Mouse (Mus musculus): ENCODE measurements around the gene Dync1h1. TPM values are rescaled to one million over a fixed set of nuclear protein-coding genes. Genes with fewer than 3 reads are reported as not detected.

Gene Dync1h1
- total RNA-seq (2021) = 100 to 1,000 TPM; 323 to 329 TPM

DNA sequence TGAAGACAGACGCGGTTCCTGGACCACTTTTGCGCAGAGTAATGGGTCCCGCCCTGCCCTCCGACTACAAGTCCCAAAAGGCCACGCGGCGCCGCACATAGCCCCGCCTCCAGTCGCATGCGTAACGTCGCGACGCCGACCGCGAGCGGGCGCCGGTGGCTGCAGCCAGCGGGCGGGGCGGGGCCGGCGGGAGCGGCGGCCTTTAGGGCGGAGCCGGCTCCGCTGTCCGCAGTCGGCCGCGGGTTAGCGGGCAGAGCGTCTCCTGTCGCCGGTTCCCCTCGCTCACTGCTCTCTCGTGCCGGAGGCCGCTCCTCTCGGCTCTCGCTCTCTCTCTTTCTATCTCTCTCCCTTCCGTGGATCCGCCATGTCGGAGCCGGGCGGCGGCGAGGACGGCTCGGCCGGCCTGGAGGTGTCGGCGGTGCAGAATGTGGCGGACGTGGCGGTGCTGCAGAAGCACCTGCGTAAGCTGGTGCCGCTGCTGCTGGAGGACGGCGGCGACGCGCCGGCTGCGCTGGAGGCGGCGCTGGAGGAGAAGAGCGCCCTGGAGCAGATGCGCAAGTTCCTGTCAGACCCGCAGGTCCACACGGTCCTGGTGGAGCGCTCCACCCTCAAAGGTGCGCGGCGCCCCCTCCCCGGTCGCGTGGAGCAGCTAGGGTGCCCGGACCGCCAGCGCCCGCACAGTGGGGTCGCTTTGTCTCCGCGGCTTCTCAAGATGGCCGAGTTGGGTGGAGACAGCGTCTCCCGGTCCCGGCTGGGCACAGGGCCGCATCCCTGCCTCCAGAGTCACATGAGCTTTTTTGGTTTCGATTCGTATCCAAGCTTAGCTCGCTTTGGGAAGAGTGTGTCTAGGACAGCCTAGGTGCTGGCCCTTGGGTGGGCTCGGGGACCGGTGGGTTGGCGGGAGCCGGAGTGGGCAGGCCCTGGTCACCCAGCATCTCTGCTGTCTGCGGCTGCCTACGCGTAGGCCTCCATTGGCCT lies at the start of gene Dync1h1:
Gene Dync1h1, plus strand, starts transcription at position 212 of the 978 bp plus-strand sequence.
- intact Hi-C loops (cut with DNase I) = loop anchor here (2.0 kb wide), 3 partner anchors 95 to 241 kb away; partner anchors contain the start of gene Ppp2r5c
- DNase-seq (ENCODE audit: low spot score in 2 of 2) = peak; percentile 92 to 94

DNA sequence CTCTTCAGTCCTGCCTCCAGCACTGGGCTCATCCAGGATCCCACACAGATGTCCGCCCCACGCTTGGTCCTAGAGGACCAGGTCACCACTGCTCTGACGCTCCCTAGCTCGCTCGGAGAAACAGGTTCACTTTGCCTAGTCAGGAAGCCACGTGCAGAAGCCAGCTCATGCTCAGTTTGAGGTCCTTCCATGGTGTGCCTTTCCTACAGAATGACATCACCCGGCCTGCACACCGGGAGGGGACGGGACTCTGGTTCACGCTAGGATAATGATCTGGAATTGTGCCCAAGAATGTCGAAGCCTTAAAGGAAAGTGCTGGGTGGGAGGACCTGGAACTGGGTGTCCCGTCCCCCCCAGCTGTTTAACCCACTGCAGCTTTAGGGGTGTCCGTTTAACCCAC lies 49.1 kb upstream of the Dync1h1 start:
- no peak for DNase-seq (ENCODE audit: low spot score in 2 of 2)

DNA sequence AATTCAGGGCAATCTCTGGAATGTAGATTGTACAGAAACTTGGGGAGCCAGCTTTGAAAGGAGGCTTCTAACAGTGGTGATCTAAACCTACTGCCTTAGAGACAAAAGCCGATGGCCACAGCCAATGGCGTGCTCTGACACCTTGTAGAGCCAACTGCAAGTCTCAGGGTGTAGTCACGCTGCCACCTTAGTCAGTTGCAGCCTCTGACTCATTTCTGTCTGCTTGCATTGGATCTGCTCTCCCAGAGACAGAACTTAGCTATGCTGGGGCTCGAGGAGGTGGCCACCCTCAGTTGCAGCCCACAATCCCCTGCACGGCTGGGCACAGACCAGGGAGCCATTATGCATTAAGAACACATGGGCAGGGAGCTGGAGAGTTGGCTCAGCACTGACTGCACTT lies 47.9 kb upstream of the Dync1h1 start:
- no peak for DNase-seq (ENCODE audit: low spot score in 2 of 2)
- intact Hi-C loops (cut with DNase I) = no loop called here

More for the DNA sequence above, 49.1 kb upstream of the Dync1h1 start:
- intact Hi-C loops (cut with DNase I) = no loop called here

DNA sequence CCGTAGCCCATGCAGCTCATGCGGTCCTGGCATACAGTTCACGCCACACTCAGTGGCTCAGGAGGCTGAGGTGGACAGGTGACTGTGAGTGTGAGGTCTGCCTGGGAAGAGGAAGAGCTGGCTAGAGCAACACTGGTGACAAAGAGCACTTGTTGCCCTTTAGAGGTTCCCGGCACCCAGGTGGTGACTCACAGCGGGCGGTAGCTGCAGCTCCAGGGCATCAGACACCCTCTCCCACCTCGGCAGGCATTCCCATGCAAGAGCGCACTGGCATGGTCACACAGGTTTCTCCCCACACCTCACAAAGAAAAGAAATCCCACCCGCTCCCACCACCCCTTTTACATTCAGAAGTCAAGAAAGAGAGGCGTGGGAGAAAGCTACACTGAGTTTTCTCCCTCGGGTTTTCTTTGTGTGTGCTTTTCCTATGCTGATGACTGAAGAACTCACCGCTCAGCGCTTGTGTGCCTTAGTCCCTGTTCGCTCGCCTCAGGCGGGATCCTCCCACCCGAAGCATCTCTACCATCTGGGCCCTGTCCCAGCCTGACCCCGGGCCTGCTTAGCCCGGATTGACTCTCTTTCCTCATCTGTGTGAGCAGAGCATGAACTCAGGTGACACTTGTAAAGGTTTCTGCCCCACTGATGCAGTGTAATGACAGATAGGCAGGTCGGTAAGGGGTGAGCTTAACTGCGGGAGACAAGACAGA lies 45.6 kb upstream of the Dync1h1 start:
- no peak for DNase-seq (ENCODE audit: low spot score in 2 of 2)
- intact Hi-C loops (cut with DNase I) = no loop called here

DNA sequence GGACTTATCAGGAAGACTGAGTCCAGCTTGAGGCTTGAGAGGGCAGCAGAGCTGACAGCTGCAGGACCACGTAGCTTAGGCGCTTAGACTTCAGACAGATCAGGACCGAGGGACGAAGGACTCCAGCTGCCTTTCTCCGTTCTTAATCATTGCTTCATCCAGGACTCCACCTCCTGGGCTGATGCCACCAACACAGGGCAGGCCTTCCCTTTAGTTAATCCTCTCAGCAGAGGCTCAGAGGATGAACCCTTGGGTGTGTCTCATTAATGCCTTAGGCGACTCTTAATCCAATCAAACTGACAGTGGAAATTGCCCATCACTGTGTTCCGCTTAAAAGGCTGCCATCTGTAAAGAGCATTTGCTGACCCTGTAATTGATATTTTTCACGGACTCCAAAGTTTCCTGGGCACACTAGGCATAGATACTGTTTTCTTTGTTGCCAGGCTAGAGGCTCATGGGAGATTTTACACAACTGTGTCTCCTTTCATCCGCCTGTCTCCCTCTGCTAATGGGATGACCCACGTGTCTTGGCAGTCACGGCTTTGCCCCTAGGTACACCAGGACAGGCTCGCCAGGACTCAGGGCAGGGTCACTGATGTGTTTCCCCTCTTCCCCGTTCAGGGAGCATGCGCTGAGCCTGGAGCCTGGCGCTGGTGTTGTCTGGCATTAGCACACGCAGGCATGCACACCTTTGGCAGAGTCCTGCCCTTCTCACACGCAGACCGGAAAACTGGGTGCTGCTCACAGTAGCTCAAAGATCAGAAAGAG lies 44.2 kb upstream of the Dync1h1 start:
- intact Hi-C loops (cut with DNase I) = no loop called here
- DNase-seq (ENCODE audit: low spot score in 2 of 2) = no peak

DNA sequence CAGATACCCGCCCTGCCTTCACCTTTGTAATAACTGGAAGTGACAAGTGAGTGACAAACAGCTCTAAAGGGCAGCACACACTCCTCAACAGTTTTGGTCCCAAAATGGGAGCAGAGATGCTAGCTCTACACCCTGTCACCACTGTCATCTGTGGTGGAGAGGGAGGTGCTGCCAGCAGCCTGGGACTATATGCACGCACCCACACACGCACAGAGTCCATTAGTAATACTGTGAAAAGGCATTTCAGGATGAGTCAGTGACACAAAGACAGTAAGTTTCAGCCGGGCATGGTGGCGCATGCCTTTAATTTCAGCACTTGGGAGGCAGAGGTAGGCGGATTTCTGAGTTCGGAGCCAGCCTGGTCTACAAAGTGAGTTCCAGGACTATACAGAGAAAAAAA lies 43.1 kb upstream of the Dync1h1 start:
- intact Hi-C loops (cut with DNase I) = no loop called here
- no peak for DNase-seq (ENCODE audit: low spot score in 2 of 2)

DNA sequence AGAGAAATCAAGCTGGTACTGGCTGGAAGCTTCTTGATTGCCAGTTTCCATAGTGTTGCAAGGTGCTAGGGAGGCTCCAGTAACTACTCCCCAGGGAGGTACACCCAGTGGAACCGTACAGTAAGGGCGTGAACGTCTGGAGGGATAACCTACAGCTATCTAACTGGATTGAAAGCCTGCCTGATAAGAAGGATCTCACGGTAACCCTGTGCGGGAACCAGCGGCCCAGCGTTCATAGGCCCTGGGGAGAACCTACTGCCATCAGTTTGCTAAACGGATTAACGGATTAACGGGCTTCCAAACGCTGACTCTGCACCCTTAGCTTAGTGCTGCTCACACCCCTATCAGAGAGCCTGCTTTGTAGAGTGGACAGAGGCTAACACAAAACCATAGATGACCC lies 37.9 kb upstream of the Dync1h1 start:
- intact Hi-C loops (cut with DNase I) = loop anchor here (5.0 kb wide), 1 partner anchor 106 kb away; no protein-coding TSS in a partner anchor
- DNase-seq (ENCODE audit: low spot score in 2 of 2) = no peak

DNA sequence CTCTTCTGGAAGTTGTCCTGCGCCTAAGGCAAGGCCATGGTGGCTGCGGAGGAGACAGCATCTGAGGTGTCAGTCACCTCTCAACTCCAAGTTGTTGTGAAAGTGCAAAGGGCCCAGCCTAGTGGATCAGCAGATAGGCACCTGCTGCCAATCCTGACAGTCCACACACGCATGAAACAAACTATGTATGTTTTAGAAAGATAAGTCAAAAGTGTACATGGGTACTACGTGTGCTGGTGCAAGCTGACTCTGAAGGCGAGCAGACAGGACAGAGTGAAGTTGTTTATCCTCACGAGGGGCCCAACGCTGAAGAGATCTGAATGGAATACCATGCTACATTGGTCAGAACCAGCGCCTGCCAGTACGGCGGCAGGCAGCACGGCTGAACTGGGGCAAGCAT lies 36.4 kb upstream of the Dync1h1 start:
- intact Hi-C loops (cut with DNase I) = loop anchor here (5.0 kb wide), 1 partner anchor 108 kb away; no protein-coding TSS in a partner anchor
- no peak for DNase-seq (ENCODE audit: low spot score in 2 of 2)

DNA sequence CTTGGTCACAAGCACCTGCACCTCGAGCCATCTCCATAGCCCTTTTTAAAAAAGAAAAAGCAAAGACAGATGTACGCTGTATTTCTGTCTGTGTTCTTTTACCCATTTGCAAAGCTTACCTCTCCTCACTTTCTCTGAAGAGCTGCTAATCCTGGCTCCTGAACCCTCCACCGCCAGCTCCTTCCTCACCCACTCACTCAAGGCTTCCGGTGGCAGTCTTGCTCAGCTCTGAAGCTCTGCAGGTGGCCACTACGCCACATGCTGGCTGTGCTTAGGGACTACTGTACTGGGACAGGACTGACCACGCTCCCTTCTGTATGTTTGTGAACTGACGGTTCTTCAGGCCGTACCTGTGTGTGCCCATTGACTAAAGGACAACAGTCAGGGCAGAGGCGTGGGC lies 34.9 kb upstream of the Dync1h1 start:
- DNase-seq (ENCODE audit: low spot score in 2 of 2) = no peak
- intact Hi-C loops (cut with DNase I) = no loop called here

DNA sequence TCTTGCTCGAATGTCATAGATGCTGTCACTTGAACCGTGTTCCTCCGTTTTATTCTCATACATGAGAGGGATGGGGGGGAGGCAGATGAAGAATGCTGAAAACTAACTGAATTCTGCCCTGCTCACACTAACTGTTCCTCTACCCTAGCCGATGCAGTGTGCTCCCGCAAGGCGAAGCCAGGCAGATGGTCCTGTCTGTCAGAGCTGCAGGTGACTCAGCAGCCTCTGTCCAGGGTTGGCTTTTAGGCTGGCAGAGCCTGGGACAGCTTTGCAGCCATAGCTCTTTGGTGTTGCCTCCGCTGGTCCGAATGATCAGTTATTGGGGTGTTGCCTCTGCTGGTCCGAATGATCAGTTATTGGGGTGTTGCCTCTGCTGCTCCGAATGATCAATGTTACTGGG lies 30.2 kb upstream of the Dync1h1 start:
- intact Hi-C loops (cut with DNase I) = no loop called here
- DNase-seq (ENCODE audit: low spot score in 2 of 2) = no peak

DNA sequence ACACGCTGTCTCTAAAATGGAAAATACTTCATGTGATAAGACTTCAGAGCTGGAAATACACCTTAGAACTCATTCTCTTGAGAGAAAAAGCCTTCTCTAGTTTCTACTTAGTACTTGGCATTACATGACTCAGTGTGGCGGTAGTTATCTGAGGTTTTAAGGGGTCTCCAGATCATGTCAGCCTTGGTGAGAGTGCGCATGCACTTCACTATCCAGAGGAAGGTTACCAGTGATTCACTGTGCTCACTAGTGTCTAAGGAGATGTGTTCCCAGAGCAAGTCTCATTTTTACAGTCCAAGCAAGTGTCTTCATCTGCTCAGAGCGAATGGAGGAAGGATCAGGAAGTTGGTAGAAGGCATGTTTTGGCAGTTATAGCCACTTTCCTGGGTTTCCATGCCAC lies 28.9 kb upstream of the Dync1h1 start:
- intact Hi-C loops (cut with DNase I) = no loop called here
- no peak for DNase-seq (ENCODE audit: low spot score in 2 of 2)

DNA sequence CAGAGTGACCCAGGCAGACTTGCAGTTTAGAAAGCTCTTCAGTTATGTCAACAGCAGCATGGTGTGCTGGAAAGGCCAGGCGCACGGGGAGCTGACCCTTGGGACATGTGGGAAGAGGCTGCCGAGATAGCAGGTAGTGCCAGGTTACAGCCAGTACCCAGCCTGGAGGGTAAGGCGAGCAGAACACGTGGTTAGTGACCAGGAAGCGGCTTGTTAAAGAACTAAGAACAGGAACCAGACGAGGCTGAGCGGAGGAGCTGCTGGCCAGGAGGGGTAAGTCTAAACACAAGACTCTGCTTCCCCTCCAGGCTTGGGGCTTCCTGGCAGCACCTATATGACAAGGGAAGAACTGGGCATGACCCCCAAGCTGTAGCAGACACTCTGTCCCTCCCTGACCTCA lies 27.6 kb upstream of the Dync1h1 start:
- intact Hi-C loops (cut with DNase I) = no loop called here
- no peak for DNase-seq (ENCODE audit: low spot score in 2 of 2)

DNA sequence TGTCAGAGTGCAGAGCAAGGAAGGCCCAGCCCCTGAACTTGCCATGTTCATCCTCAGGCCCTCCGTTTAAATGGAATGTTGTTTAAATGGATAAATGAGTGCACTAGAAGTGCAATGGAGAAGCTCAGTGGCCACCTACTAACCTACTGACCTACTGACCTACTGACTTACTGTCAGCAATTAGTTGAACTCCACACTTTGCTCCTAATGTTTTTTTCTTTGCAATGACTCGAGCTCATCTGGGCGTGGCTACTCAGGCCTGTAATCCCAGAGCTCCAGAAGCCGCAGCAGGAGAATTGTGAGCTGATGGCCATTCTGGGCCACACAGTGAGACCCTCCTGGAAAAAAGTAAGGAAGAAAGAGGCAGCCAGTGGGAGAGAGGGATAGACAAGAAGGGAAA lies 25.3 kb upstream of the Dync1h1 start:
- no peak for DNase-seq (ENCODE audit: low spot score in 2 of 2)
- intact Hi-C loops (cut with DNase I) = no loop called here

DNA sequence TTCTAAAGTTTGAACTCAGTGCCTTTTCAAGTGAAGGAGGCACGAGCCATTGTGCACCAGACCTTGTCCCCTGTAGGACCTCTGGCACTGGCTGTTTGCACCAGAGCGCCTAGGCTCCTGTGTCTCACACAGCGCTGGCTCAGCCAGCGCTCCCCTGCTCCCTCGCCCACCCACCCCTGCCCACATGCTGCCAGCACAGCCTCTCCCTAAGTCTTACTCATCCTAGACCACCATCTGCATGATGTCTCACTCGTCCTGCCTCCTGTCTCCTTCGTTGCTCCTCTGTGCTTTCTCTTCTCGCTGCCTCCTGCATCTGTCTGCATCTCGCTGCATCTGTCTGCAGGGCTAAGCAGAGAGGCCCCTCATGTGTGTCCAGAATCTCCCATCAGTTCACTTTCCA lies 22.9 kb upstream of the Dync1h1 start:
- DNase-seq (ENCODE audit: low spot score in 2 of 2) = no peak
- intact Hi-C loops (cut with DNase I) = no loop called here

DNA sequence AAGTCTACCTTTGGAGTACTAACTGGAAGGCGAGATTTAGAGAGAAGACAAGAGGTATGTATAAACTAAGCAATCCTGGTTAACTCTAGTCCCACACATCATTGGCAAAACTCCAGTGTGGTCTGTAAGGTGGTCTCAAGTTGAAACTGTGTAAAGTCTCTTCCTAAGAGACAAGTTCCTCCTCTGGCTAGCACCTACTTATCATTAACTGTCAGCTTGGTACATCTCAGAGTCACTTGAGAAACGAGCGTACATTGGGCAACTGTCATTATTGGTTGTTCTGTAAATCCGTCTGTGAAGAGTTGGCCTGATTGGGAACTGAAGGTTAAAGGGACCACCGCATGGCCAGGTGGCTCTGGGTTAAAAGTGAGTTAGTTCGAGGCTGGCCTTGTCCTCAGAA lies 12.6 kb upstream of the Dync1h1 start:
- intact Hi-C loops (cut with DNase I) = no loop called here
- no peak for DNase-seq (ENCODE audit: low spot score in 2 of 2)

DNA sequence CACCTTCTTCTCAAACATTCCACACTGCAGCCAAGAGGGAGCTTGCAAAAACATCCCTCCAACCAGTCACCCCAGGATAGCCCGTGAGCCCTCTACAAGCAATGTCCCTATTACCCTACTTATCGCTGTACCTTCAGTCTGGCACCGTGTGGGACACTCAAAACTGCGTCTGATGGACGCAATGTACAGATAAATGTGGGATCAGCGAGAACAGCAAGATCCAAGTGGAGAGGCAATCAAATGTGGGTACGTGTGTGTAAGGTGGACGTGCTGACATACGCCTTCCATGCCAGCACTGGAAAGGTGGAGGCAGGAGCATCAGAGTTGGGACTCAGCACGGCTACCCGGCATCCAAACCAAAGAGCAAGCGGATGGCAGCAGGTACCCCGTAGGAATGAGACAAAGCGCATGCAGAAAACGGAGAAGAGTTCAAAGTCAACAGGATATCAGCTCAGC lies 10.4 kb upstream of the Dync1h1 start:
- intact Hi-C loops (cut with DNase I) = no loop called here

DNA sequence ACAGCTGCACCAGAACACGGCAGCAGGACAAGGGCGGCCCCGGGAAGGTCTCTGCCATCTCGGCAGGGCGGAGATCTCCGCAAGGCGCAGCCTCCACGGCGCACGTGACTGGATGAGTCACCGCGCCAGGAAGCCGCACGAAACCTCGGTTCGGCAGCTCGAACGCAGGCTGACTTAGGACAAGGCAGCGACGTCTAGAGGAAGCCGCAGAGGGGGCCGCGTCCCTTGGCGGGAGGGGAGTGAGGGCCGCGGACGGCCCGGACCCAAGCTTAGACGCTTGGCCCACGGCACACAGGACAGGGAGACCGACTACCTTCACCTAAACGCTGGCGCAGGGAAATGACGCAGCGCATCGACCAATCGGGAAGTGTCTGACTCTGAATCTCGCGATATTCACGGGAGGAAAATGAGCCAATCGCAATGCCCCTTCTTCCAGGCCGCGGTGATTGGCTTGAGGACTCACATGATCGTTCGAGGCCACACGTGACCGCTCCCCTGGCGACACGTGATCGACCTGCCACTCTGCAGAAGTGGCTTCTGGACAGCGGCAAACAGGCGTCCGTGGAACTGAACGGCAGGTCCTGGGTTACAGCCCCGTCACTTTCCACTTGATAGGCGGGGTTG lies 9.9 kb upstream of the Dync1h1 start:
- DNase-seq (ENCODE audit: low spot score in 2 of 2) = peak; percentile 99 to 100
- intact Hi-C loops (cut with DNase I) = no loop called here

More for the DNA sequence above, 10.4 kb upstream of the Dync1h1 start:
- no peak for DNase-seq (ENCODE audit: low spot score in 2 of 2)

DNA sequence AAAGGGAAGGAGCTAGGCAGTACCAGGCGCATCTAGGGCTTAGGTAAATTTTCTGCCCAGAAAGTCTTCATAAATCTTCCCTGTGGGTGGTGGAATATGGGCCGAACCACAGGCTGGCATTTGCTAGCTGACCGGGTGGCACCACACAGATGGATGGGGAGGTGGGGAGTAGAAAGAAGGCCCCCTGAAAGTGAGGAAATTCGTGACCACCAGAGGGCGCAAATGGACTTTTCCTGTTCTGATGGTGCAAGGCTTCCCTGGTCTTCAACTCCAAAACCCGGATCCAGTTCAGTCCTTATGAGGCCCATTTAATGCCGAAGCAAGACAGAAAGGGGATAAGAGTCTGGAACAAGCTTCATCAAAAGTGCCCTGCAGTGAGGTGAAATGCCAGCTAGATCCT lies 2.7 kb upstream of the Dync1h1 start:
- intact Hi-C loops (cut with DNase I) = loop anchor here (2.0 kb wide), 1 partner anchor 104 kb away; the partner anchor contains the start of gene Hsp90aa1
- DNase-seq (ENCODE audit: low spot score in 2 of 2) = peak; percentile 53 to 70

DNA sequence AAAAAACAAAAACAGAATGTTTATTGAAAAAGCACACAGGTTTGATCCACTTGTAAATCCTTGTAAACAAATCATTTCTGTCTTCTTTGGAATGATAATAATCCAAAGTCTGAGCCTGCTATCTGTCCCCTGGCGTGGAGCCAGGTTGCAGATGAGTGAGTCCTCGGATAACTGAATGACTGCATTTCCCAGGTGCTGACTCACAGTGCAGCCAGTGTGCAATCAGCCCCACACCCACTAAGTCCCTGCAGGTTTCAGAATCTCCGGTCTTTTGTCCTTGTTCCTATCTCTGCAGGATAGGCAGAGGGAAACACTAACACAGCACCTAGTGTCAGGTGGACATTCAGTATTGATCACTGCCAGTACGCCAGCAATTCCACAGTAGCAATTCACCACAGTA lies 1.5 kb upstream of the Dync1h1 start:
- DNase-seq (ENCODE audit: low spot score in 2 of 2) = peak in 1 of 2 experiments; percentile 29
- intact Hi-C loops (cut with DNase I) = loop anchor here (2.0 kb wide), 4 partner anchors 97 to 243 kb away; partner anchors contain the start of genes Hsp90aa1 and Ppp2r5c
